Mouse (Mus musculus) thymus, adult 2 months (tissue): Measurements from ENCODE around the gene Tspan5.

Source experiments
- CTCF ChIP-seq: fragments of 200-500 bp; IDR thresholded peaks from 2 replicates; pipeline ENCODE4 v1.5.1; 2012; ENCODE audit warnings: mild to moderate bottlenecking, control low read depth, low read length, moderate library complexity, borderline replicate concordance; ENCODE audit not compliant: control insufficient read depth, poor library complexity, insufficient read depth; ENCODE audit errors: extremely low read depth
- POLR2A ChIP-seq: fragments of 200-500 bp; IDR thresholded peaks from 2 replicates; pipeline ENCODE4 v1.6.1; 2012; ENCODE audit warnings: mild to moderate bottlenecking, low read length, control low read depth, moderate library complexity; ENCODE audit not compliant: control insufficient read depth, poor library complexity, insufficient read depth; ENCODE audit errors: extremely low read depth

DNA sequence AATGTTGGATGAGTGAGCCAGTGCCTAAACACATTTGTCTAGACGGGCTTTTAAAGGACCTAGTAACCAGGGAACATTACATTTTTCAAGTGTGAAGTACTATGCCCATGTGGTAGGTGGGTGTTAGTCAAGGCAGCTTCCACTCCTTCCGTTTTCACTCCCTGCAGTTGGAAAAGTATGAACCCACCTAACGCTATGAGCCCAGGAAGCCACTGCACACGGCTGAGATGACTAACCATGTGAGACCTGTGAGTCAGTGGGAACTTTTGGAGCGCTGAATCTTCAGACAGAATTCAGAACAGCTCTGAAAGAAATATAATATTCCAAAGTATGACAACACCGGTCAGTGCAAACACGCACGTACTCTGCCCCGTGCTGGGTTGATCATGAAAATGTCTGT, 207.1 kb downstream of the Tspan5 start:
- TF ChIP-seq CTCF (no peak), POLR2A (no peak)
